Mouse (Mus musculus) ovary, postnatal 36 days (tissue): ENCODE measurements around the gene Ubald2.
"Not testable (repeated sequence)": the region's sequence is repeated elsewhere in the genome, so short reads cannot be mapped to it uniquely, and the experiment has no call there.

Experiments
- DNase-seq: peaks from one replicate; pipeline ENCODE4 v3.0.0; 2022; ENCODE audit warnings: low spot score, mixed read lengths

Gene Ubald2

GRCm38 (mm10) chr11:116416196-116416943 is 17.5 kb upstream of the Ubald2 start:
- no peak for DNase-seq

- no peak for DNase-seq
These were observed 16.8 kb upstream of the Ubald2 start for GRCm38 (mm10) chr11:116417054-116417453.

GRCm38 (mm10) chr11:116418194-116418840 is 15.6 kb upstream of the Ubald2 start:
- DNase-seq = peak; percentile 49

GRCm38 (mm10) chr11:116418841-116419462 is 14.9 kb upstream of the Ubald2 start:
- no peak for DNase-seq

GRCm38 (mm10) chr11:116421102-116421501 is 12.8 kb upstream of the Ubald2 start:
- DNase-seq = no peak

- no peak for DNase-seq
These were observed 11.3 kb upstream of the Ubald2 start for GRCm38 (mm10) chr11:116422562-116422961.

- no peak for DNase-seq
These were observed 10.7 kb upstream of the Ubald2 start for GRCm38 (mm10) chr11:116423214-116423613.

GRCm38 (mm10) chr11:116423782-116424620 is 9.9 kb upstream of the Ubald2 start:
- DNase-seq = no peak

GRCm38 (mm10) chr11:116424621-116425407 is 9.1 kb upstream of the Ubald2 start:
- DNase-seq = no peak

GRCm38 (mm10) chr11:116426328-116426727 is 7.6 kb upstream of the Ubald2 start:
- not testable (repeated sequence) for DNase-seq

- no peak for DNase-seq
These were observed 6.9 kb upstream of the Ubald2 start for GRCm38 (mm10) chr11:116426852-116427575.

- no peak for DNase-seq
These were observed 4.7 kb upstream of the Ubald2 start for GRCm38 (mm10) chr11:116428872-116429859.

GRCm38 (mm10) chr11:116429862-116430613 is 3.9 kb upstream of the Ubald2 start:
- no peak for DNase-seq

GRCm38 (mm10) chr11:116430723-116431427 is 3.0 kb upstream of the Ubald2 start:
- no peak for DNase-seq

GRCm38 (mm10) chr11:116431428-116432077 is 2.3 kb upstream of the Ubald2 start:
- no peak for DNase-seq

GRCm38 (mm10) chr11:116432127-116432526 is 1.8 kb upstream of the Ubald2 start:
- no peak for DNase-seq

GRCm38 (mm10) chr11:116432593-116433355 is 1.1 kb upstream of the Ubald2 start:
- no peak for DNase-seq
